Mouse (Mus musculus) kidney, embryonic 14.5 days (tissue): ENCODE measurements at regions not wholly inside any gene's neighbourhood (a gene's known extent, or its start where the extent isn't known, plus 50 kb on each side); places are given as distances from the start of the nearest gene placed in this dataset.

Experiments used
- ATAC-seq: fragments of 200-750 bp; cut with Nextera tagmentation; 2 replicates; pipeline ENCODE4 v1.8.0; 2017; ENCODE audit warnings: moderate number of reproducible peaks, mild to moderate bottlenecking, moderate TSS enrichment, moderate library complexity; ENCODE audit not compliant: low FRiP score, low TSS enrichment
- H3K27ac ChIP-seq: fragments of 300-500 bp; sonication (generic); 2 replicates; pipeline ENCODE4 v1.5.1; 2014; ENCODE audit warnings: low read depth, mild to moderate bottlenecking, low read length, moderate library complexity, mixed read lengths
- H3K27me3 ChIP-seq: fragments of 300-500 bp; sonication (generic); 2 replicates; pipeline ENCODE4 v1.6.1; 2014; ENCODE audit warnings: mild to moderate bottlenecking, low read length; ENCODE audit not compliant: control insufficient read depth, insufficient read depth
- H3K36me3 ChIP-seq: fragments of 300-500 bp; sonication (generic); 2 replicates; pipeline ENCODE4 v1.6.1; 2014; ENCODE audit warnings: low read length, mixed read lengths; ENCODE audit not compliant: control insufficient read depth, insufficient read depth
- H3K4me1 ChIP-seq: fragments of 300-500 bp; sonication (generic); 2 replicates; pipeline ENCODE4 v1.6.1; 2014; ENCODE audit warnings: low read length, mixed read lengths; ENCODE audit not compliant: control insufficient read depth, insufficient read depth
- H3K4me2 ChIP-seq: fragments of 300-500 bp; sonication (generic); replicated peaks from 2 replicates; pipeline ENCODE4 v1.6.1; 2014; ENCODE audit warnings: low read depth, mild to moderate bottlenecking, low read length
- H3K4me3 ChIP-seq: fragments of 300-500 bp; sonication (generic); 2 replicates; pipeline ENCODE4 v1.5.1; 2014; ENCODE audit warnings: mild to moderate bottlenecking, low read length
- H3K9ac ChIP-seq: fragments of 300-500 bp; sonication (generic); 2 replicates; pipeline ENCODE4 v1.6.1; 2014; ENCODE audit warnings: low read depth, mild to moderate bottlenecking, low read length, moderate library complexity
- H3K9me3 ChIP-seq: fragments of 300-500 bp; sonication (generic); 2 replicates; pipeline ENCODE4 v1.6.1; 2016; ENCODE audit warnings: low read length; ENCODE audit not compliant: control insufficient read depth
- WGBS: fragments of 180-500 bp; shearing (Covaris S2); extraction: QIAGEN DNeasy Blood & Tissue Kit; methylation state at CpG from one replicate; pipeline ENCODE4 v1.1.7; 2014; 5-methylcytosine and 5-hydroxymethylcytosine counted together

DNA sequence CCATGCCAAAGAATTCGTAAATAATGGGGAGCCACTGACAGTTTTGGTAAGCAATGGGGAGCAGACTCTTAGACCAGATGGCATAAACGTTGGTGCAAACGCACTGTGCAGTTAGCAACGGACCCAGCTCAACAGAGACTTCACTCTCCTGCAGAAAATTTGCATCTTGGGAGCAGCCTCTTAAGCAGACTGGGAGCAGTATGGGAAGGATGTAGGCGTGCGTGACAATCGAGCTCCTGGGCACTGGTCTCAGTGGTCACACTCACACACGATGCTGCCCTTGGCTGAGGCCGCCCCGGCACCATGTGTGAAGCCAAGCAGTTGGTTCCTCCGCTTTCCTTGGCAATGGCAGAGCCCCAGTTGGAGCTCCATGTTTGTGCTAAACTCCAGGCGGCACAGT, 218.8 kb downstream of the Sec61b start:
- no peak overlapping the region for H3K4me3 ChIP-seq
- no peaks in the 10 kb centered on the region for H3K36me3 ChIP-seq
- H3K4me1 ChIP-seq: no peaks in the 10 kb centered on the region
- H3K9me3 ChIP-seq: no peaks in the 10 kb centered on the region
- no peak overlapping the region for H3K27ac ChIP-seq
- no peak overlapping the region for H3K9ac ChIP-seq
- ATAC-seq: no peak
- H3K27me3 ChIP-seq: no peaks in the 10 kb centered on the region
- WGBS: 87% methylated on average over 12 of the region's 12 CpGs
- H3K4me2 ChIP-seq: no peak overlapping the region

DNA sequence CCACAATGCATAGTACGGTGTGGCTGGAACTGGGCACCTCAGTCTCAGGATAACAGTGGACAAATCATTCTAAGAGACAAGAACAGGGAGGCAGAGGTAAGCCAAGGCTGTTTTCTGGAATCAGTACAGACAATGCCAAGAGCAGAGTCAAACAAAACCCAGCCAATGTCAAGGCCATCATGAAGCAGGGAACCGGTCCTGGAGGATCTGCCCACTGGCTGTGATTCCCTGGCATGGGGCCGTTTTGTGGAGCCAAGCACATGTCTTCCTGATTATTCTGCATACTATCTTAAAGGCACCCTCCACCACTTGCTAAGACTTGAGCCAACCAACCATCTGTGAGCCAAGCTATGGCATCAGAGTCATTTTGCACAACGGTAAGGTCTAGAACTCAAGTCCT, 222.6 kb downstream of the Sec61b start:
- no peak for ATAC-seq
- Histone ChIP-seq H3K27ac (no peak overlapping the region), H3K9me3 (no peaks in the 10 kb centered on the region), H3K9ac (no peak overlapping the region), H3K4me1 (no peaks in the 10 kb centered on the region), H3K4me2 (no peak overlapping the region), H3K4me3 (no peak overlapping the region), H3K27me3 (no peaks in the 10 kb centered on the region), H3K36me3 (no peaks in the 10 kb centered on the region)
- WGBS: 94% methylated on average over 4 of the region's 4 CpGs

DNA sequence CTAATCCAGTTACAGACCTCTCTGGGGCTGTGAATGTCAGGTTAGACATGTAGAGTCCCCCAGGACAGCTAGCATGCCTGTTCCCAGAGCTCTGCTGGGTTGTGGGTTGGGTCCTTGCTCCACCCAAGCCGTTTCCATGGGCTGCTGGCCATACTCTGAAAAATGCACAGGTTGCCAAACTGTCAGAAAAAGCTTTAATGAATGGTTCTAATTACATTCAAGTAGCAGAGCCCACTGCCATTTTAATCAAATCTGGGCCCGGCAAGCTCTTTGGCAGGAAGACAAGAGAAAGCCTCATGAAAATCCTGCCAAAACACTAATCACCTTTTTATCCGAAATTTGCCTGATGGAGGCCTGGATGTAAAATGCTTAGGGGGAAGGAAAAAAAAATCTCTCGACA, 224.1 kb downstream of the Sec61b start:
- H3K4me2 ChIP-seq: no peak overlapping the region
- H3K9ac ChIP-seq: no peak overlapping the region
- H3K27ac ChIP-seq: no peak overlapping the region
- H3K4me1 ChIP-seq: no peaks in the 10 kb centered on the region
- no peaks in the 10 kb centered on the region for H3K36me3 ChIP-seq
- no peaks in the 10 kb centered on the region for H3K27me3 ChIP-seq
- 62% methylated on average over 4 of the region's 4 CpGs for WGBS
- H3K4me3 ChIP-seq: no peak overlapping the region
- no peak for ATAC-seq
- no peaks in the 10 kb centered on the region for H3K9me3 ChIP-seq

DNA sequence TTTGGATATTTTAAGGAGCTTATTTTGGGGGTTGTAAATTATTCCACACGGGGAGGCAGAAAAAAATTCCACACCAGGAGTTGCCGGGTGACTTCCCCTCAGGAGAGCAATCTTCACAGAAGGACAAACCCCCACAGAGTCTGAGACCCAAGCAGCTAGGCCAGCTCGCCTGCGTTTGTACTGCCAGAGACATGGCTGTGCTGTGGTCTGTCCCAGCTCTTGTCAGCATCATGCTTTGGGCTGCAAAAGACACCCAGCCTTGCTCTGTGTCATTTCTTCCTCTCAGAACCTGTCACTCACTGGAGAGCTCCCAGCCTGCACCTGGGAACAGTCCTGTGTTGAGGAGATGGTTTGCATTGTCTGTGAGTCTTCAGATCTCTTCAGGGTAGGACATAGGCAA, 224.5 kb downstream of the Sec61b start:
- Histone ChIP-seq H3K4me3 (no peak overlapping the region), H3K4me1 (no peaks in the 10 kb centered on the region), H3K9ac (no peak overlapping the region), H3K4me2 (no peak overlapping the region), H3K27ac (no peak overlapping the region), H3K27me3 (no peaks in the 10 kb centered on the region), H3K9me3 (no peaks in the 10 kb centered on the region), H3K36me3 (no peaks in the 10 kb centered on the region)
- WGBS: 70% methylated on average over 4 of the region's 4 CpGs
- ATAC-seq: no peak

- Histone ChIP-seq H3K27me3 (no peaks in the 10 kb centered on the region), H3K4me2 (no peak overlapping the region), H3K4me3 (no peak overlapping the region), H3K27ac (no peak overlapping the region), H3K9ac (no peak overlapping the region), H3K9me3 (no peaks in the 10 kb centered on the region), H3K4me1 (no peaks in the 10 kb centered on the region), H3K36me3 (no peaks in the 10 kb centered on the region)
- ATAC-seq: no peak
- WGBS: 86% methylated on average over 2 of the region's 2 CpGs
Measured at GRCm38 (mm10) chr4:47703501-47703900, 229.0 kb downstream of the Sec61b start.

GRCm38 (mm10) chr4:47704607-47705006, 230.1 kb downstream of the Sec61b start:
- WGBS: 77% methylated on average over 4 of the region's 4 CpGs
- Histone ChIP-seq H3K9me3 (no peaks in the 10 kb centered on the region), H3K4me2 (no peak overlapping the region), H3K4me3 (no peak overlapping the region), H3K9ac (no peak overlapping the region), H3K27me3 (no peaks in the 10 kb centered on the region), H3K36me3 (no peaks in the 10 kb centered on the region), H3K27ac (no peak overlapping the region), H3K4me1 (no peaks in the 10 kb centered on the region)
- ATAC-seq: no peak

DNA sequence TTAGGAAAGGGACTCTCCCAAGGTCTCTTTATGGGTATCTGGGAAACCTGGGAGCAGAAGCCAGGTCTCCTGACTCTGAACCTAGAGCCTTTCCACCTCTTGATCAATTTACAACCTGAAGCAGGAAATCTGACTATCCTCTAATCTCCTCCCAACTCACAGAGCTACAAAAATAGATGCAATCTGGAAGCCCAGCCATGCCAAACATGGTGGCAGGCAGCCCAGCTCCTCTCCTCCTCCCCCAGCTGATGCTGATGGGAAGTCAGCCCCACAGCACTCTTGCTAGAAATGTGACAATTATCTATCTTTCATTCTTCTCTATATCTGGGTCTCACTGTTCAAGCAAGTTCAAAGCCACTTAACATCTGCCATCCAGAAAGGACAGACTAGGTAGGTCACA, 233.5 kb downstream of the Sec61b start:
- no peaks in the 10 kb centered on the region for H3K4me1 ChIP-seq
- ATAC-seq: no peak
- H3K27me3 ChIP-seq: no peaks in the 10 kb centered on the region
- H3K9me3 ChIP-seq: no peaks in the 10 kb centered on the region
- H3K9ac ChIP-seq: no peak overlapping the region
- H3K27ac ChIP-seq: no peak overlapping the region
- H3K4me2 ChIP-seq: no peak overlapping the region
- no peak overlapping the region for H3K4me3 ChIP-seq
- no peaks in the 10 kb centered on the region for H3K36me3 ChIP-seq

DNA sequence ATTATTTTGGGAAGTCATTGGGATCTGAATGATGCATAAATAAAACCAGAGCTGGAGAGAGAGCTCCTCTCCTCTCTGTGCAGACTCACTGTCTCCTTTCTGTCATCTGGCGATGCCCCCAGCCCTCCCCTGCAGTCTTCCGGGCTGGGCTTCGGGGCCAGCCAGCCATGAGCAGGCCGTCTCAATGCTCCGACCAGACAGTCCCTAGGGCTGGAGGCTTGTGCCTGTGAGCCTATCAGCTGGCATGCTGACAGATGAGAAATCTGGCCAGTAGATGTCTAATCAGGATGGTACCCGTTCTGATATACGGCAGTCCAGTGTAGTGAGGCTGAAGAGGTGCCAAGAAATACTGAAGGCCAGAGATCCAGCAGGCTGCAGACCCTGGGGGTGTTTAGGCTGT, 238.9 kb downstream of the Sec61b start:
- ATAC-seq: no peak
- Histone ChIP-seq H3K9ac (no peak overlapping the region), H3K4me2 (no peak overlapping the region), H3K27me3 (no peaks in the 10 kb centered on the region), H3K36me3 (no peaks in the 10 kb centered on the region), H3K4me3 (no peak overlapping the region), H3K27ac (no peak overlapping the region), H3K9me3 (no peaks in the 10 kb centered on the region), H3K4me1 (no peaks in the 10 kb centered on the region)
- WGBS: 77% methylated on average over 7 of the region's 7 CpGs

- no peaks in the 10 kb centered on the region for H3K4me1 ChIP-seq
- no peaks in the 10 kb centered on the region for H3K36me3 ChIP-seq
- ATAC-seq: no peak
- H3K9ac ChIP-seq: no peak overlapping the region
- WGBS: 15% methylated on average over 8 of the region's 8 CpGs
- no peaks in the 10 kb centered on the region for H3K9me3 ChIP-seq
- no peak overlapping the region for H3K4me2 ChIP-seq
- H3K27ac ChIP-seq: no peak overlapping the region
- H3K4me3 ChIP-seq: no peak overlapping the region
- H3K27me3 ChIP-seq: 0 out of 2 replicates have a peak, but pooled peaks cover 3% of the 10 kb centered on the region
Measured at GRCm38 (mm10) chr4:47724331-47725004, 250.0 kb downstream of the Sec61b start.
